In the genomic region with DNA sequence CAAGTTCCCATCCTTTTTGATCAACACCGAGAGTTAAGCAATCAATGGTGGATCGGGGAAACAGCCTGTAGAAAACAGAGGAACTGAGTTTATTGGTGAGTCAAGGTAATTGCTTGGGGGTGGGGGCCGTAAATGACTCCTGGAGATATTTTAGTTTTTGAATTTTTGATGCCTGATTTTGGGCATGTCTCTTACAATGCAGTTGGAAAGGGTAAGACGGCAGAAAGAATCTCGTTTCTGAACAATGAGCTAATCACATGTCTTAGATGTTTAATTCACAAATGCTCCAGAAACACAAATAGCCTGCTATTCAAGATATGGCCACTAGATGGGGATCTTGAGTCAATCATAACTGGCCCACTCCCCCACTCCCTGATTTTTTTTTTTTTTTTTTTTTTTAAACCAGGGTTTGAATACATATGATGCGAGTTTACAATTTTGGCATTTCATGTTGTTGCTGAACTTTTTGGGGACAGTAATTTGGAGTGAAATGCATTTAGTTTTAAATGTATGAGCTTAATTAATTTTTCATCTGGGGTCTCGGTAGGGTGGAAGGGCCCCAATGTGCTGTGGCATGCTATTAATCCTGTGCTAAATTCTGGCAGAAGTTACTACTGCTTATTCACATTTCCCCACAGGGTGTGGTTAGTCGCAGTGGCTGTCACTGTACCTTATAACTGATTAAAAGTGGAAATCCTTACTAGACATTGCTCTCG, we compare ENCODE assay signal across 9 mouse cellular contexts. TPM values are rescaled to one million over a fixed set of nuclear protein-coding genes. Genes with fewer than 3 reads are reported as not detected.
DNase-seq lines count a peak whose midpoint lies in the region; ATAC-seq lines count a peak whose summit lies in the region.
"Had no signal": no experiment of that assay in that cellular context is flagged by ENCODE, and none has a peak within 500 bp of the region (broad histone marks: within the 10 kb centered on the region; RNA-seq: fewer than 3 reads in every experiment).

No protein-coding gene starts in this region.

- H3K9ac ChIP-seq in hindbrain, embryonic 15.5 days: no peak overlapping the region
- no peak overlapping the region for H3K9ac ChIP-seq in neural tube, embryonic 11.5 days (ENCODE audit: low read length)

- intact Hi-C loops in left cerebral cortex, postnatal 25 days (cut with DNase I): loop anchor here (1.0 to 2.0 kb wide), 3 partner anchors 862 to 915 kb away; no protein-coding TSS in a partner anchor

- H3K4me1 ChIP-seq in hindbrain, embryonic 15.5 days (replicated peaks): peaks cover 16% of the 10 kb centered on the region
- no peaks in the 10 kb centered on the region for H3K4me1 ChIP-seq in neural tube, embryonic 11.5 days (ENCODE audit: control insufficient read depth, insufficient read depth, low read length)

- peak; percentile 65; the same call in 1 of the 2 replicates for ATAC-seq in hindbrain, embryonic 15.5 days (ENCODE audit: low FRiP score, low read depth)
- ATAC-seq in neural tube, embryonic 11.5 days (ENCODE audit: insufficient read depth, low FRiP score, low TSS enrichment): peak; percentile 33

- peak; percentile 66 for DNase-seq in ovary, postnatal 14 days (ENCODE audit: low spot score)
- DNase-seq in ovary, adult 18-20 months (ENCODE audit: low spot score): no peak
- peak; percentile 59 for DNase-seq in adrenal gland, postnatal 14 days
- peak; percentile 37 for DNase-seq in fibroblast of lung, adult 2 months (ENCODE audit: low read depth)
- DNase-seq in left cerebral cortex, postnatal 25 days (ENCODE audit: low spot score in 2 of 2): peak; percentile 70 to 71
- DNase-seq in neural tube, embryonic 11.5 days (ENCODE audit: low spot score): peak; percentile 18
- no peak for DNase-seq in spleen, adult 12 weeks (ENCODE audit: low spot score)

- peak overlapping the region; percentile 7; the same call in 1 of the 2 replicates for H3K4me2 ChIP-seq in hindbrain, embryonic 15.5 days
- H3K4me2 ChIP-seq in neural tube, embryonic 11.5 days (ENCODE audit: low read depth): no peak overlapping the region

- 30% methylated on average over 9 of the region's 9 CpGs for WGBS in hindbrain, embryonic 15.5 days
- WGBS in neural tube, embryonic 11.5 days: 30% methylated on average over 9 of the region's 9 CpGs

- no peaks in the 10 kb centered on the region for H3K9me3 ChIP-seq in hindbrain, embryonic 15.5 days
- H3K9me3 ChIP-seq in neural tube, embryonic 11.5 days (ENCODE audit: control insufficient read depth, low read length): no peaks in the 10 kb centered on the region

- no peaks in the 10 kb centered on the region for H3K27me3 ChIP-seq in hindbrain, embryonic 15.5 days
- no peaks in the 10 kb centered on the region for H3K27me3 ChIP-seq in neural tube, embryonic 11.5 days (ENCODE audit: control insufficient read depth, insufficient read depth, low read length)

- H3K4me3 ChIP-seq in hindbrain, embryonic 15.5 days: no peak overlapping the region
- H3K4me3 ChIP-seq in neural tube, embryonic 11.5 days (ENCODE audit: low read depth, low read length): no peak overlapping the region

- H3K27ac ChIP-seq in hindbrain, embryonic 15.5 days (replicated peaks): 0 out of 2 replicates have a peak overlapping the region, but pooled peaks have one; percentile 16
- H3K27ac ChIP-seq in neural tube, embryonic 11.5 days (ENCODE audit: low read depth, low read length): no peak overlapping the region

- no peaks in the 10 kb centered on the region for H3K36me3 ChIP-seq in hindbrain, embryonic 15.5 days
- H3K36me3 ChIP-seq in neural tube, embryonic 11.5 days (ENCODE audit: control insufficient read depth, insufficient read depth, low read length): no peaks in the 10 kb centered on the region

RNA-seq across cellular contexts. Expression of a gene that starts 32.6 kb away (rescaled TPM):
- total RNA-seq in adrenal gland, postnatal 14 days (2021): 0.19 and 0.22 TPM in 2 replicates
- polyA plus RNA-seq in hindbrain, embryonic 15.5 days (2015; fragmentation: Nextera tagmentation; extraction: Ambion mirVana): not detected in 2 replicates
- not detected for total RNA-seq in left cerebral cortex, postnatal 25 days (2021)
- not detected in 2 replicates for polyA plus RNA-seq in neural tube, embryonic 11.5 days (2014; fragmentation: Nextera tagmentation; extraction: Ambion mirVana)
- polyA plus RNA-seq: small intestine, adult 2 months had no signal

Comparison
In these comparisons a context has a peak if more than half of its experiments do, and no peak if none do; other contexts are left out.
1. DNase-seq: peak in ovary, postnatal 14 days (single experiment), adrenal gland, postnatal 14 days (single experiment), fibroblast of lung, adult 2 months (single experiment), left cerebral cortex, postnatal 25 days (2 of 2) and neural tube, embryonic 11.5 days (single experiment); none in ovary, adult 18-20 months (single experiment) and spleen, adult 12 weeks (single experiment).